Mouse (Mus musculus) hindbrain, embryonic 14.5 days (tissue): Measurements from ENCODE around the gene Hoxb6. TPM values are rescaled to one million over a fixed set of nuclear protein-coding genes. Genes with fewer than 3 reads are reported as not detected.
A peak's percentile ranks its signal among the peaks of the same experiment; 100 is the strongest.

Experiments
- ATAC-seq: fragments of 200-750 bp; cut with Nextera tagmentation; 2 replicates; pipeline ENCODE4 v1.8.0; 2017; ENCODE audit warnings: moderate number of reproducible peaks, mild to moderate bottlenecking, moderate TSS enrichment, moderate library complexity; ENCODE audit not compliant: low FRiP score
- DNase-seq: peaks from one replicate; pipeline ENCODE4 v3.0.0-alpha.2; 2015; ENCODE audit warnings: low spot score
- H3K27ac ChIP-seq: fragments of 300-500 bp; sonication (generic); 2 replicates; pipeline ENCODE4 v1.5.1; 2014; ENCODE audit warnings: mild to moderate bottlenecking, moderate library complexity
- H3K27me3 ChIP-seq: fragments of 300-500 bp; sonication (generic); 2 replicates; pipeline ENCODE4 v1.6.1; 2014; ENCODE audit warnings: mild to moderate bottlenecking, low read length, mixed read lengths; ENCODE audit not compliant: control insufficient read depth, insufficient read depth
- H3K36me3 ChIP-seq: fragments of 300-500 bp; sonication (generic); replicated peaks from 2 replicates; pipeline ENCODE4 v1.6.1; 2014; ENCODE audit not compliant: control insufficient read depth, insufficient read depth
- H3K4me1 ChIP-seq: fragments of 300-500 bp; sonication (generic); replicated peaks from 2 replicates; pipeline ENCODE4 v1.6.1; 2014; ENCODE audit warnings: antibody characterized with exemption, low read length, mixed read lengths; ENCODE audit not compliant: control insufficient read depth, insufficient read depth
- H3K4me2 ChIP-seq: fragments of 300-500 bp; sonication (generic); replicated peaks from 2 replicates; pipeline ENCODE4 v1.6.1; 2014; ENCODE audit warnings: mild to moderate bottlenecking, moderate library complexity
- H3K4me3 ChIP-seq: fragments of 300-500 bp; sonication (generic); replicated peaks from 2 replicates; pipeline ENCODE4 v1.5.1; 2014; ENCODE audit warnings: mild to moderate bottlenecking, low read length
- H3K9ac ChIP-seq: fragments of 300-500 bp; sonication (generic); 2 replicates; pipeline ENCODE4 v1.6.1; 2014
- H3K9me3 ChIP-seq: fragments of 300-500 bp; sonication (generic); 2 replicates; pipeline ENCODE4 v1.6.1; 2016; ENCODE audit warnings: low read length; ENCODE audit not compliant: control insufficient read depth
- WGBS: fragments of 180-500 bp; shearing (Covaris S2); extraction: QIAGEN DNeasy Blood & Tissue Kit; methylation state at CpG from one replicate; pipeline ENCODE4 v1.1.7; 2014; 5-methylcytosine and 5-hydroxymethylcytosine counted together
- polyA plus RNA-seq: library from polyadenylated mRNA; unstranded; fragments of >200 nt; fragmentation: Nextera tagmentation; extraction: Ambion mirVana; gene quantifications from 2 replicates; pipeline ENCODE4 v1.2.1, GENCODE M21; 2014

Hoxb6 gene
- polyA plus RNA-seq, 1 experiment from 2014 or later = 90.1 TPM

DNA sequence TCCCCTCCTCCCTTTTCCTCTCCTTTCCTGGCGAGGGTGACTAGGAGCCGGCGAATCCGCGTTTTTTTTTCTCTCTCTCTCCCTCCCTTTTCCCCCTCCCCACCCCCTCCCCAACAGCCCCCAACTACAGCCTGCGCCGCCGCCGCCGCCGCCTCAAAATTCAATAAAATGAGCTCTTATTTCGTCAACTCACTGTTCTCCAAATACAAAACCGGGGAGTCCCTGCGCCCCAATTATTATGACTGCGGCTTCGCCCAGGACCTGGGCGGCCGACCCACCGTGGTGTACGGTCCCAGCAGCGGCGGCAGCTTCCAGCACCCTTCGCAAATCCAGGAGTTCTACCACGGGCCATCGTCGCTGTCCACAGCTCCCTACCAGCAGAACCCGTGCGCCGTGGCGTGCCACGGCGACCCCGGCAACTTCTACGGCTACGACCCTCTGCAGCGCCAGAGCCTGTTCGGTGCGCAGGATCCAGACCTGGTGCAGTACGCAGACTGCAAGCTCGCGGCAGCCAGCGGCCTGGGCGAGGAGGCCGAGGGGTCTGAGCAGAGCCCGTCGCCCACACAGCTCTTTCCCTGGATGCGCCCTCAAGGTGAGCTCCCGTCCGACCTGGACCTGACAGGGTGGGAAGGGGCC, 9.4 kb upstream of the Hoxb6 start:
- Histone ChIP-seq H3K9ac (peak overlapping the region; percentile 63), H3K4me3 (peak overlapping the region; percentile 39), H3K36me3 (no peaks in the 10 kb centered on the region), H3K4me1 (no peaks in the 10 kb centered on the region), H3K27ac (peak overlapping the region; percentile 69), H3K9me3 (no peaks in the 10 kb centered on the region), H3K27me3 (peaks cover 89% of the 10 kb centered on the region), H3K4me2 (peak overlapping the region; percentile 46; the same call in 1 of the 2 replicates)
- DNase-seq (no peak), ATAC-seq (no peak)
- WGBS = under 1% methylated on average over 49 of the region's 49 CpGs

DNA sequence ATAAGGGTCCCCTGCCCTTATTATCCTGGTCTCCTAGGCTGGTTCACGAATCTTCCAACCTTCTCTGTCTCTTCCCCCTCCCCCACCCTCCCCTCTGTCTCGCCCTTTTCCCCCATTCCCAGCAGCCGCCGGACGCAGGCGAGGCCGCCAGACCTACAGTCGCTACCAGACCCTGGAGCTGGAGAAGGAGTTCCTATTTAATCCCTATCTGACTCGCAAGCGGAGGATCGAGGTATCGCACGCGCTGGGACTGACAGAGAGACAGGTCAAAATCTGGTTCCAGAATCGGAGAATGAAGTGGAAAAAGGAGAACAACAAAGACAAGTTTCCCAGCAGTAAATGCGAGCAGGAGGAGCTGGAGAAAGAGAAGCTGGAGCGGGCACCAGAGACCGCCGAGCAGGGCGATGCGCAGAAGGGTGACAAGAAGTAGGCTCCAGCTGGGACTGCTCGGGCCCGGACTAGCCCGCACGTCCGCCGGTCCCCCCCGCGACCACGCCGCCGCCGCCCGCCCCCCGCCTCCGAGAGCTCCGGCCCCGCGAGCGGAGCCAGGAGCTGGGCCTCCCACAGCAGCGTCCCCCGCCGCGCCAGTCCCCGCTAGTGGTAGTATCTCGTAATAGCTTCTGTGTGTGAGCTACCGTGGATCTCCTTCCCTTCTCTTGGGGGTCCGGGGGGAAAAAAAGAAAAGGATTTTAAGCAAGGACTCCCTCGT, 8.1 kb upstream of the Hoxb6 start:
- H3K9me3 ChIP-seq = no peaks in the 10 kb centered on the region
- H3K9ac ChIP-seq = peak overlapping the region; percentile 63
- DNase-seq = no peak
- H3K4me1 ChIP-seq = no peaks in the 10 kb centered on the region
- under 1% methylated on average over 42 of the region's 49 CpGs for WGBS
- peak overlapping the region; percentile 39 for H3K4me3 ChIP-seq
- peaks cover 89% of the 10 kb centered on the region for H3K27me3 ChIP-seq
- no peak for ATAC-seq
- H3K4me2 ChIP-seq = peak overlapping the region; percentile 46
- no peaks in the 10 kb centered on the region for H3K36me3 ChIP-seq
- H3K27ac ChIP-seq = peak overlapping the region; percentile 69

- no peaks in the 10 kb centered on the region for H3K9me3 ChIP-seq
- peak overlapping the region; percentile 69 for H3K27ac ChIP-seq
- no peaks in the 10 kb centered on the region for H3K4me1 ChIP-seq
- peak overlapping the region; percentile 63 for H3K9ac ChIP-seq
- 2% methylated on average over 32 of the region's 37 CpGs for WGBS
- DNase-seq = no peak
- no peaks in the 10 kb centered on the region for H3K36me3 ChIP-seq
- H3K4me3 ChIP-seq = peak overlapping the region; percentile 39
- H3K4me2 ChIP-seq = peak overlapping the region; percentile 46
- ATAC-seq = 0 out of 2 replicates have a peak, but pooled peaks have one; percentile 59
- peaks cover 89% of the 10 kb centered on the region for H3K27me3 ChIP-seq
Observed at GRCm38 (mm10) chr11:96284774-96285734, 7.2 kb upstream of the Hoxb6 start.

DNA sequence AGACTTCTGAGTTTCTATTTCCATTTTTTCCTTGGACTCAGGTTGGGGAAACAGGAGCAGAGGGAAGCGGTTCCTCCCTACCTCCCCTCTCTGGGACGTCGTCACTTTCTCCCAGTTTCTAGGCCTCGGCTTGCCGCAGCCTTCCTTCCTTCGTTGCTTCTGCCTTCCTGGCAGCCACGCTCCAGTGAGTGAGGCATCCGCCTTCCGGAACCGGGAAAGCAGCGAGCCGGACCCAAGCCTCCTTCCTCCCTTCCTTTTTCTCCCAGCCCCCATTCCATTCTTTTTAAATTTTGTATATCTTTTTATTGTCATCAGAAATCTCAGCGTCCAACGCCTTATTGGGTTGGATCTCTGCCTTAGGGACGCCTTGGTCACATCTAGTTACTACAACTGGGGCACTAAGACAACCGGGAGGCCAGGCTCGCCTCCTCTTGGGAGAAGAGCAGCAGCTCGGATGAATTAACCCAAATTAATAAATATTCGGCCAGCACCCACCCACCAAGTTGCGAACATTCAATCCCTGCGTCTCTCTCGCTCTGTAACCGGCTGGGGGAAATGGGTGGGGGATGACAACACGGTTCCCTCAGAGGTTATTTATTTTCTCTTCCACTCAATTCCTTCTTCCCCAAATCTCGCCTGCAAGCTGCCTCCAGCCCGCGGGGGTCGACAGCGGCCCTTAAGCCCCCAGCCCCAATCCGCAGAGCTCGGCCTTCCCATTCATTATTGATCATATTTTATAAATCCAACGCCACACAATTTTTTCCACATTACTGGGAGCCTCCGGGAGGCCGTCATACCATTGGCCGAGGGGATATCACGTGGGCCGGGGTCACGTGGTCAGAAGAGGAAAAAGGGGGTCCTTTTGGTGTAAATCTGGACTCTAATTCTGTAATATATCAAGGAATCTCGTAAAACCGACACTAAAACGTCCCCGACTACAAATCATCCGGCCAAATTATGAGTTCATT, 6.2 kb upstream of the Hoxb6 start, which contains the start of gene Hoxb7:
Hoxb7 (plus strand) TSS at position 853 of the 968 bp plus-strand sequence.
- Histone ChIP-seq H3K27ac (peak within 1 kb of the TSS; percentile 69), H3K4me3 (peak within 1 kb of the TSS; percentile 39), H3K9ac (peak within 1 kb of the TSS; percentile 63), H3K36me3 (no peaks in the 10 kb centered on the region), H3K4me2 (peak within 1 kb of the TSS; percentile 46), H3K4me1 (no peaks in the 10 kb centered on the region), H3K9me3 (no peaks in the 10 kb centered on the region), H3K27me3 (peaks cover 89% of the 10 kb centered on the region)
- no peak for ATAC-seq
- WGBS = 2% methylated on average over 43 of the region's 43 CpGs
- DNase-seq = no peak

- 1% methylated on average over 55 of the region's 55 CpGs for WGBS
- peak overlapping the region; percentile 39 for H3K4me3 ChIP-seq
- H3K9ac ChIP-seq = peak overlapping the region; percentile 63
- ATAC-seq (no peak), DNase-seq (no peak)
- peak overlapping the region; percentile 46 for H3K4me2 ChIP-seq
- no peaks in the 10 kb centered on the region for H3K4me1 ChIP-seq
- peaks cover 90% of the 10 kb centered on the region for H3K27me3 ChIP-seq
- H3K9me3 ChIP-seq = no peaks in the 10 kb centered on the region
- peak overlapping the region; percentile 69 for H3K27ac ChIP-seq
- H3K36me3 ChIP-seq = no peaks in the 10 kb centered on the region
Observed at GRCm38 (mm10) chr11:96286739-96287385, 5.4 kb upstream of the Hoxb6 start.

- Histone ChIP-seq H3K27me3 (peaks cover 95% of the 10 kb centered on the region), H3K9me3 (no peaks in the 10 kb centered on the region), H3K4me1 (no peaks in the 10 kb centered on the region), H3K27ac (peak overlapping the region; percentile 69), H3K4me3 (peak overlapping the region; percentile 39), H3K36me3 (no peaks in the 10 kb centered on the region), H3K9ac (peak overlapping the region; percentile 63), H3K4me2 (peak overlapping the region; percentile 46)
- ATAC-seq (peak; percentile 53; the same call in 1 of the 2 replicates), DNase-seq (no peak)
- 0% methylated on average over 9 of the region's 9 CpGs for WGBS
Observed at GRCm38 (mm10) chr11:96287411-96287810, 4.9 kb upstream of the Hoxb6 start.

GRCm38 (mm10) chr11:96288455-96289221, 3.6 kb upstream of the Hoxb6 start:
- no peak for ATAC-seq
- Histone ChIP-seq H3K9me3 (no peaks in the 10 kb centered on the region), H3K27ac (peak overlapping the region; percentile 70), H3K9ac (peak overlapping the region; percentile 34), H3K27me3 (peaks cover 98% of the 10 kb centered on the region), H3K4me2 (peak overlapping the region; percentile 46), H3K36me3 (no peaks in the 10 kb centered on the region), H3K4me3 (0 out of 2 replicates have a peak overlapping the region, but pooled peaks have one; percentile 39), H3K4me1 (no peaks in the 10 kb centered on the region)
- WGBS = 12% methylated on average over 1 of the region's 1 CpGs
- no peak for DNase-seq
